Mouse (Mus musculus): ENCODE data around the gene Map4k4. TPM values are rescaled to one million over a fixed set of nuclear protein-coding genes. Genes with fewer than 3 reads are reported as not detected.

The Map4k4 gene
- total and polyA plus RNA-seq, 2 experiments from 2014 or later = 21.3 to 241 TPM

- no peaks in the 10 kb centered on the region for H3K27me3 ChIP-seq (ENCODE audit: insufficient read depth, low read length)
- no peaks in the 10 kb centered on the region for H3K4me1 ChIP-seq (ENCODE audit: insufficient read depth)
- no peak overlapping the region for H3K27ac ChIP-seq (ENCODE audit: low read depth, low read length)
- no peak overlapping the region for H3K4me2 ChIP-seq (ENCODE audit: low read depth)
- ATAC-seq (no peak), DNase-seq (no peak)
- 94% methylated on average over 5 of the region's 5 CpGs for WGBS
- H3K9me3 ChIP-seq (ENCODE audit: low read length) = no peaks in the 10 kb centered on the region
- no peaks in the 10 kb centered on the region for H3K36me3 ChIP-seq (ENCODE audit: insufficient read depth)
- H3K9ac ChIP-seq = no peak overlapping the region
- no peak for TF ChIP-seq CTCF (IDR thresholded peaks at IDR 0.05; ENCODE audit: low read depth)
- H3K4me3 ChIP-seq (ENCODE audit: low read depth, low read length) = no peak overlapping the region
Observed at GRCm38 (mm10) chr1:40046600-40046999, 145.9 kb downstream of the Map4k4 start.

- 94% methylated on average over 6 of the region's 6 CpGs for WGBS
- H3K27ac ChIP-seq (ENCODE audit: low read depth, low read length) = no peak overlapping the region
- no peak for DNase-seq
- no peaks in the 10 kb centered on the region for H3K36me3 ChIP-seq (ENCODE audit: insufficient read depth)
- H3K27me3 ChIP-seq (ENCODE audit: insufficient read depth, low read length) = no peaks in the 10 kb centered on the region
- TF ChIP-seq CTCF (IDR thresholded peaks at IDR 0.05; ENCODE audit: low read depth) = no peak
- H3K9ac ChIP-seq = no peak overlapping the region
- H3K9me3 ChIP-seq (ENCODE audit: low read length) = no peaks in the 10 kb centered on the region
- ATAC-seq = no peak
- H3K4me3 ChIP-seq (ENCODE audit: low read depth, low read length) = no peak overlapping the region
- no peaks in the 10 kb centered on the region for H3K4me1 ChIP-seq (ENCODE audit: insufficient read depth)
- H3K4me2 ChIP-seq (ENCODE audit: low read depth) = no peak overlapping the region
Observed at GRCm38 (mm10) chr1:40051157-40051556, 150.4 kb downstream of the Map4k4 start.

- Histone ChIP-seq H3K4me1 (ENCODE audit: insufficient read depth) (no peaks in the 10 kb centered on the region), H3K4me3 (ENCODE audit: low read depth, low read length) (no peak overlapping the region), H3K27me3 (ENCODE audit: insufficient read depth, low read length) (no peaks in the 10 kb centered on the region), H3K4me2 (ENCODE audit: low read depth) (no peak overlapping the region), H3K9me3 (ENCODE audit: low read length) (no peaks in the 10 kb centered on the region), H3K9ac (no peak overlapping the region), H3K36me3 (ENCODE audit: insufficient read depth) (no peaks in the 10 kb centered on the region), H3K27ac (ENCODE audit: low read depth, low read length) (no peak overlapping the region)
- ATAC-seq (no peak), DNase-seq (no peak)
- WGBS = 73% methylated on average over 8 of the region's 8 CpGs
- TF ChIP-seq CTCF (IDR thresholded peaks at IDR 0.05; ENCODE audit: low read depth) = no peak
Observed at GRCm38 (mm10) chr1:40052156-40052555, 151.4 kb downstream of the Map4k4 start.

DNA sequence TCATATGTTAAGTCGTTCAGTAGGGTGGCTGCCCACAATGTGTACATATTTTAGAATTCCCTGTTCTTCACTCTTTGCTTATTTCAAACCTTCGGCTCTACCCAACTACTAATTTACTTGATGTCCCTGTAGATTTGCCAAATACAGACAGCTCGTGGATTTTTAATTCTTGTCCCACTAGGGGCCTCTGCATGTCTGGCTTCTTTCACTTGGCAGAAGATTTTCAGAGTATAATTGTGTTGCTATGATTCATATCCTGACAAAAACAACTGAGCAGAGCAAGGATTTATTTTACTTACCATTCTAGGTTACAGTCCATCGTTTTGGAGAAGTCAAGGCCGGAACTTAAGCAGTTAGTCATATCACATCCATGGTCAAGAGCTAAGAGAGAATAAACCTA is 152.4 kb downstream of the Map4k4 start:
- no peak overlapping the region for H3K4me3 ChIP-seq (ENCODE audit: low read depth, low read length)
- no peak for TF ChIP-seq CTCF (IDR thresholded peaks at IDR 0.05; ENCODE audit: low read depth)
- H3K9me3 ChIP-seq (ENCODE audit: low read length) = no peaks in the 10 kb centered on the region
- ATAC-seq = no peak
- no peaks in the 10 kb centered on the region for H3K27me3 ChIP-seq (ENCODE audit: insufficient read depth, low read length)
- no peaks in the 10 kb centered on the region for H3K4me1 ChIP-seq (ENCODE audit: insufficient read depth)
- no peaks in the 10 kb centered on the region for H3K36me3 ChIP-seq (ENCODE audit: insufficient read depth)
- H3K9ac ChIP-seq = no peak overlapping the region
- 78% methylated on average over 5 of the region's 5 CpGs for WGBS
- DNase-seq = no peak
- no peak overlapping the region for H3K27ac ChIP-seq (ENCODE audit: low read depth, low read length)
- no peak overlapping the region for H3K4me2 ChIP-seq (ENCODE audit: low read depth)

GRCm38 (mm10) chr1:40055051-40055450 is 154.3 kb downstream of the Map4k4 start:
- TF ChIP-seq CTCF (IDR thresholded peaks at IDR 0.05; ENCODE audit: low read depth) = no peak
- WGBS = 85% methylated on average over 7 of the region's 7 CpGs
- Histone ChIP-seq H3K4me1 (ENCODE audit: insufficient read depth) (no peaks in the 10 kb centered on the region), H3K9me3 (ENCODE audit: low read length) (no peaks in the 10 kb centered on the region), H3K4me3 (ENCODE audit: low read depth, low read length) (no peak overlapping the region), H3K4me2 (ENCODE audit: low read depth) (no peak overlapping the region), H3K27ac (ENCODE audit: low read depth, low read length) (no peak overlapping the region), H3K9ac (no peak overlapping the region), H3K27me3 (ENCODE audit: insufficient read depth, low read length) (no peaks in the 10 kb centered on the region), H3K36me3 (ENCODE audit: insufficient read depth) (no peaks in the 10 kb centered on the region)
- no peak for DNase-seq
- no peak for ATAC-seq

GRCm38 (mm10) chr1:40055963-40056362 is 155.2 kb downstream of the Map4k4 start:
- no peak overlapping the region for H3K4me2 ChIP-seq (ENCODE audit: low read depth)
- H3K9ac ChIP-seq = no peak overlapping the region
- no peaks in the 10 kb centered on the region for H3K9me3 ChIP-seq (ENCODE audit: low read length)
- 83% methylated on average over 5 of the region's 5 CpGs for WGBS
- H3K4me3 ChIP-seq (ENCODE audit: low read depth, low read length) = no peak overlapping the region
- no peak overlapping the region for H3K27ac ChIP-seq (ENCODE audit: low read depth, low read length)
- H3K4me1 ChIP-seq (ENCODE audit: insufficient read depth) = no peaks in the 10 kb centered on the region
- no peak for TF ChIP-seq CTCF (IDR thresholded peaks at IDR 0.05; ENCODE audit: low read depth)
- ATAC-seq (no peak), DNase-seq (no peak)
- H3K36me3 ChIP-seq (ENCODE audit: insufficient read depth) = no peaks in the 10 kb centered on the region
- no peaks in the 10 kb centered on the region for H3K27me3 ChIP-seq (ENCODE audit: insufficient read depth, low read length)

DNA sequence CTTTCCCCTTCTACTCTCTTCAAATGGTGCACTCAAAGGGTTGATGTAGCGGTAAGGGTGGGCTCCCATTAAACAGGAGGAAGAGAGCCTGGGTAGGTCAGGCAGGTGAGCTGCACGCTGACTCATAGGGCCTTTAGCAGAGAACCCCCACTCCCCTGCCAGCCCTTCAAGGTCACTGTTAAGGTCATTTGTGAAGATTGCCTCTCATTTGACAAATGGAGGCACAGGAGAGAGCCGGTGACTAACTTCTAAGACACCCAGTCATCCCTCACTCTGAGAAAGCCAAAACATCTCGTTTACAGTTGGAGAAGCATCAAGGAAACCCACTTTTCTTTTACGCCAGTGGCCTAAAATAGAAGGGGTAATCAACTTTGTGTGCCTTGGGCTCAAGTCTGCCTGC is 156.6 kb downstream of the Map4k4 start:
- ATAC-seq (no peak), DNase-seq (no peak)
- H3K27me3 ChIP-seq (ENCODE audit: insufficient read depth, low read length) = no peaks in the 10 kb centered on the region
- H3K27ac ChIP-seq (ENCODE audit: low read depth, low read length) = no peak overlapping the region
- no peaks in the 10 kb centered on the region for H3K4me1 ChIP-seq (ENCODE audit: insufficient read depth)
- H3K4me2 ChIP-seq (ENCODE audit: low read depth) = no peak overlapping the region
- no peaks in the 10 kb centered on the region for H3K36me3 ChIP-seq (ENCODE audit: insufficient read depth)
- TF ChIP-seq CTCF (IDR thresholded peaks at IDR 0.05; ENCODE audit: low read depth) = no peak
- no peak overlapping the region for H3K9ac ChIP-seq
- no peak overlapping the region for H3K4me3 ChIP-seq (ENCODE audit: low read depth, low read length)
- no peaks in the 10 kb centered on the region for H3K9me3 ChIP-seq (ENCODE audit: low read length)
- 74% methylated on average over 5 of the region's 5 CpGs for WGBS

- Histone ChIP-seq H3K9me3 (ENCODE audit: low read length) (no peaks in the 10 kb centered on the region), H3K4me1 (ENCODE audit: insufficient read depth) (no peaks in the 10 kb centered on the region), H3K27ac (ENCODE audit: low read depth, low read length) (no peak overlapping the region), H3K27me3 (ENCODE audit: insufficient read depth, low read length) (no peaks in the 10 kb centered on the region), H3K36me3 (ENCODE audit: insufficient read depth) (no peaks in the 10 kb centered on the region), H3K4me3 (ENCODE audit: low read depth, low read length) (no peak overlapping the region), H3K9ac (no peak overlapping the region), H3K4me2 (ENCODE audit: low read depth) (no peak overlapping the region)
- DNase-seq (no peak), ATAC-seq (no peak)
- TF ChIP-seq CTCF (IDR thresholded peaks at IDR 0.05; ENCODE audit: low read depth) = no peak
- 59% methylated on average over 11 of the region's 11 CpGs for WGBS
Observed at GRCm38 (mm10) chr1:40058013-40058412, 157.3 kb downstream of the Map4k4 start.

Measured in forebrain, postnatal 0 days (tissue).